Mouse (Mus musculus) embryonic facial prominence, embryonic 15.5 days (tissue): Measurements from ENCODE around the gene Mycbpap. TPM values are rescaled to one million over a fixed set of nuclear protein-coding genes. Genes with fewer than 3 reads are reported as not detected.

Source experiments
- ATAC-seq: fragments of 200-750 bp; cut with Nextera tagmentation; 2 replicates; pipeline ENCODE4 v1.8.0; 2017; ENCODE audit warnings: low read depth, moderate TSS enrichment; ENCODE audit not compliant: insufficient number of reproducible peaks, low FRiP score, low TSS enrichment
- H3K27ac ChIP-seq: fragments of 300-500 bp; sonication (generic); replicated peaks from 2 replicates; pipeline ENCODE4 v1.5.1; 2015; ENCODE audit warnings: mild to moderate bottlenecking, inconsistent platforms
- H3K27me3 ChIP-seq: fragments of 300-500 bp; sonication (generic); 2 replicates; pipeline ENCODE4 v1.6.1; 2015; ENCODE audit warnings: inconsistent platforms
- H3K36me3 ChIP-seq: fragments of 300-500 bp; sonication (generic); 2 replicates; pipeline ENCODE4 v1.6.1; 2015; ENCODE audit warnings: mild to moderate bottlenecking, inconsistent platforms
- H3K4me1 ChIP-seq: fragments of 300-500 bp; sonication (generic); 2 replicates; pipeline ENCODE4 v1.6.1; 2015; ENCODE audit warnings: inconsistent platforms
- H3K4me2 ChIP-seq: fragments of 300-500 bp; sonication (generic); replicated peaks from 2 replicates; pipeline ENCODE4 v1.6.1; 2015; ENCODE audit warnings: mild to moderate bottlenecking, inconsistent platforms
- H3K4me3 ChIP-seq: fragments of 300-500 bp; sonication (generic); replicated peaks from 2 replicates; pipeline ENCODE4 v1.5.1; 2015; ENCODE audit warnings: mild to moderate bottlenecking, inconsistent platforms
- H3K9ac ChIP-seq: fragments of 300-500 bp; sonication (generic); 2 replicates; pipeline ENCODE4 v1.6.1; 2015; ENCODE audit warnings: inconsistent platforms
- H3K9me3 ChIP-seq: fragments of 300-500 bp; sonication (generic); replicated peaks from 2 replicates; pipeline ENCODE4 v1.6.1; 2016; ENCODE audit warnings: inconsistent platforms
- WGBS: fragments of 180-500 bp; shearing (Covaris S2); methylation state at CpG from one replicate; pipeline ENCODE4 v1.1.7; 2015; 5-methylcytosine and 5-hydroxymethylcytosine counted together
- polyA plus RNA-seq: library from polyadenylated mRNA; unstranded; fragments of >200 nt; fragmentation: Nextera tagmentation; extraction: Ambion mirVana; gene quantifications from 2 replicates; pipeline ENCODE4 v1.2.1, GENCODE M21; 2015

The Mycbpap gene
- 4.0 and 5.8 TPM in 2 replicates for polyA plus RNA-seq

GRCm38 (mm10) chr11:94521219-94521843, at the start of gene Mycbpap:
Gene Mycbpap, minus strand, starts transcription at chr11:94521742.
- H3K27ac ChIP-seq = no peak within 1 kb of the TSS
- no peaks in the 10 kb centered on the region for H3K27me3 ChIP-seq
- H3K36me3 ChIP-seq = no peaks in the 10 kb centered on the region
- peak within 1 kb of the TSS; percentile 83 for H3K4me2 ChIP-seq
- ATAC-seq = 0 out of 2 replicates have a peak, but pooled peaks have one; percentile 32
- H3K4me1 ChIP-seq = peaks cover 26% of the 10 kb centered on the region; the same call in 1 of the 2 replicates
- H3K4me3 ChIP-seq = peak within 1 kb of the TSS; percentile 47
- peak within 1 kb of the TSS; percentile 21; the same call in 1 of the 2 replicates for H3K9ac ChIP-seq
- no peaks in the 10 kb centered on the region for H3K9me3 ChIP-seq
- 2% methylated on average over 42 of the region's 42 CpGs for WGBS

- Histone ChIP-seq H3K4me1 (no peaks in the 10 kb centered on the region), H3K9me3 (no peaks in the 10 kb centered on the region), H3K4me2 (no peak overlapping the region), H3K9ac (no peak overlapping the region), H3K36me3 (peaks cover 25% of the 10 kb centered on the region), H3K27me3 (peaks cover 9% of the 10 kb centered on the region; the same call in 1 of the 2 replicates), H3K4me3 (no peak overlapping the region), H3K27ac (no peak overlapping the region)
- 57% methylated on average over 9 of the region's 9 CpGs for WGBS
- ATAC-seq = no peak
These were observed 49.1 kb upstream of the Mycbpap start for GRCm38 (mm10) chr11:94570612-94571011.

- H3K27ac ChIP-seq = no peak overlapping the region
- H3K4me3 ChIP-seq = no peak overlapping the region
- H3K4me1 ChIP-seq = peaks cover 14% of the 10 kb centered on the region
- H3K27me3 ChIP-seq = peaks cover 25% of the 10 kb centered on the region
- no peak overlapping the region for H3K9ac ChIP-seq
- H3K4me2 ChIP-seq = no peak overlapping the region
- H3K36me3 ChIP-seq = peaks cover 25% of the 10 kb centered on the region
- no peaks in the 10 kb centered on the region for H3K9me3 ChIP-seq
- no peak for ATAC-seq
- WGBS = 90% methylated on average over 7 of the region's 7 CpGs
These were observed 45.8 kb upstream of the Mycbpap start for GRCm38 (mm10) chr11:94567326-94567725.

- 82% methylated on average over 6 of the region's 6 CpGs for WGBS
- Histone ChIP-seq H3K27ac (no peak overlapping the region), H3K4me1 (peaks cover 14% of the 10 kb centered on the region), H3K4me2 (no peak overlapping the region), H3K4me3 (no peak overlapping the region), H3K27me3 (peaks cover 25% of the 10 kb centered on the region), H3K9me3 (no peaks in the 10 kb centered on the region), H3K9ac (no peak overlapping the region), H3K36me3 (peaks cover 25% of the 10 kb centered on the region)
- no peak for ATAC-seq
These were observed 45.0 kb upstream of the Mycbpap start for GRCm38 (mm10) chr11:94566534-94566933.

GRCm38 (mm10) chr11:94565151-94565479, 43.6 kb upstream of the Mycbpap start:
- 16% methylated on average over 16 of the region's 16 CpGs for WGBS
- H3K36me3 ChIP-seq = peaks cover 22% of the 10 kb centered on the region
- no peak overlapping the region for H3K27ac ChIP-seq
- H3K4me1 ChIP-seq = peaks cover 14% of the 10 kb centered on the region
- peak overlapping the region; percentile 24 for H3K4me3 ChIP-seq
- 0 out of 2 replicates have a peak overlapping the region, but pooled peaks have one; percentile 4 for H3K9ac ChIP-seq
- H3K27me3 ChIP-seq = peaks cover 25% of the 10 kb centered on the region
- peak overlapping the region; percentile 48 for H3K4me2 ChIP-seq
- no peaks in the 10 kb centered on the region for H3K9me3 ChIP-seq
- ATAC-seq = no peak

- peaks cover 25% of the 10 kb centered on the region for H3K27me3 ChIP-seq
- peak within 1 kb of the TSS; percentile 55; the same call in 1 of the 2 replicates for H3K27ac ChIP-seq
- H3K9me3 ChIP-seq = no peaks in the 10 kb centered on the region
- H3K9ac ChIP-seq = peak within 1 kb of the TSS; percentile 15; the same call in 1 of the 2 replicates
- H3K4me3 ChIP-seq = peak within 1 kb of the TSS; percentile 24
- WGBS = 6% methylated on average over 35 of the region's 35 CpGs
- H3K4me1 ChIP-seq = peaks cover 14% of the 10 kb centered on the region
- peak within 1 kb of the TSS; percentile 48 for H3K4me2 ChIP-seq
- peaks cover 21% of the 10 kb centered on the region for H3K36me3 ChIP-seq
- 0 out of 2 replicates have a peak, but pooled peaks have one; percentile 25 for ATAC-seq
These were observed 43.1 kb upstream of the Mycbpap start, which contains the start of gene Chad for GRCm38 (mm10) chr11:94564437-94565150. Gene Chad, plus strand, starts transcription at chr11:94565047.

GRCm38 (mm10) chr11:94563821-94564220, 42.3 kb upstream of the Mycbpap start:
- 37% methylated on average over 5 of the region's 5 CpGs for WGBS
- Histone ChIP-seq H3K4me3 (no peak overlapping the region; the same call in 1 of the 2 replicates), H3K4me2 (peak overlapping the region; percentile 48; the same call in 1 of the 2 replicates), H3K9me3 (no peaks in the 10 kb centered on the region), H3K27ac (0 out of 2 replicates have a peak overlapping the region, but pooled peaks have one; percentile 55), H3K27me3 (peaks cover 25% of the 10 kb centered on the region), H3K9ac (no peak overlapping the region), H3K36me3 (peaks cover 21% of the 10 kb centered on the region), H3K4me1 (peaks cover 14% of the 10 kb centered on the region)
- peak; percentile 59; the same call in 1 of the 2 replicates for ATAC-seq

- Histone ChIP-seq H3K4me2 (no peak overlapping the region), H3K9ac (no peak overlapping the region), H3K4me1 (peaks cover 14% of the 10 kb centered on the region), H3K36me3 (peaks cover 19% of the 10 kb centered on the region), H3K27ac (no peak overlapping the region), H3K4me3 (no peak overlapping the region), H3K27me3 (peaks cover 25% of the 10 kb centered on the region), H3K9me3 (no peaks in the 10 kb centered on the region)
- ATAC-seq = no peak
- WGBS = 89% methylated on average over 5 of the region's 5 CpGs
These were observed 41.8 kb upstream of the Mycbpap start for GRCm38 (mm10) chr11:94563383-94563782.

GRCm38 (mm10) chr11:94558226-94558625, 36.7 kb upstream of the Mycbpap start:
- no peak overlapping the region for H3K27ac ChIP-seq
- H3K36me3 ChIP-seq = peaks cover 16% of the 10 kb centered on the region; the same call in 1 of the 2 replicates
- H3K9me3 ChIP-seq = no peaks in the 10 kb centered on the region
- H3K9ac ChIP-seq = no peak overlapping the region
- WGBS = 79% methylated on average over 3 of the region's 3 CpGs
- H3K27me3 ChIP-seq = no peaks in the 10 kb centered on the region
- H3K4me2 ChIP-seq = no peak overlapping the region
- ATAC-seq = no peak; the same call in 1 of the 2 replicates
- no peak overlapping the region for H3K4me3 ChIP-seq
- no peaks in the 10 kb centered on the region for H3K4me1 ChIP-seq

- H3K4me1 ChIP-seq = peaks cover 22% of the 10 kb centered on the region
- H3K27ac ChIP-seq = peak overlapping the region; percentile 51
- no peak for ATAC-seq
- 0 out of 2 replicates have a peak, but pooled peaks cover 2% of the 10 kb centered on the region for H3K36me3 ChIP-seq
- H3K4me3 ChIP-seq = no peak overlapping the region
- H3K9ac ChIP-seq = no peak overlapping the region
- H3K27me3 ChIP-seq = no peaks in the 10 kb centered on the region
- H3K9me3 ChIP-seq = no peaks in the 10 kb centered on the region
- 63% methylated on average over 5 of the region's 5 CpGs for WGBS
- no peak overlapping the region for H3K4me2 ChIP-seq
These were observed 28.9 kb upstream of the Mycbpap start for GRCm38 (mm10) chr11:94550442-94550744.

GRCm38 (mm10) chr11:94549691-94550441, 28.3 kb upstream of the Mycbpap start:
- peak overlapping the region; percentile 93 for H3K27ac ChIP-seq
- H3K9me3 ChIP-seq = no peaks in the 10 kb centered on the region
- H3K4me3 ChIP-seq = no peak overlapping the region
- 0 out of 2 replicates have a peak overlapping the region, but pooled peaks have one; percentile 74 for H3K4me2 ChIP-seq
- H3K36me3 ChIP-seq = 0 out of 2 replicates have a peak, but pooled peaks cover 2% of the 10 kb centered on the region
- peaks cover 22% of the 10 kb centered on the region for H3K4me1 ChIP-seq
- H3K27me3 ChIP-seq = no peaks in the 10 kb centered on the region
- no peak for ATAC-seq
- no peak overlapping the region for H3K9ac ChIP-seq
- 56% methylated on average over 10 of the region's 10 CpGs for WGBS
